Mouse (Mus musculus) retina, adult 2 months (tissue): ENCODE data around the gene Dtx4.
"Not testable (repeated sequence)": the region's sequence is repeated elsewhere in the genome, so short reads cannot be mapped to it uniquely, and the experiment has no call there.

Source experiments
- DNase-seq: peaks from one replicate; pipeline ENCODE4 v3.0.0-alpha.2; 2012; ENCODE audit warnings: low read depth, low spot score

Dtx4 gene

DNA sequence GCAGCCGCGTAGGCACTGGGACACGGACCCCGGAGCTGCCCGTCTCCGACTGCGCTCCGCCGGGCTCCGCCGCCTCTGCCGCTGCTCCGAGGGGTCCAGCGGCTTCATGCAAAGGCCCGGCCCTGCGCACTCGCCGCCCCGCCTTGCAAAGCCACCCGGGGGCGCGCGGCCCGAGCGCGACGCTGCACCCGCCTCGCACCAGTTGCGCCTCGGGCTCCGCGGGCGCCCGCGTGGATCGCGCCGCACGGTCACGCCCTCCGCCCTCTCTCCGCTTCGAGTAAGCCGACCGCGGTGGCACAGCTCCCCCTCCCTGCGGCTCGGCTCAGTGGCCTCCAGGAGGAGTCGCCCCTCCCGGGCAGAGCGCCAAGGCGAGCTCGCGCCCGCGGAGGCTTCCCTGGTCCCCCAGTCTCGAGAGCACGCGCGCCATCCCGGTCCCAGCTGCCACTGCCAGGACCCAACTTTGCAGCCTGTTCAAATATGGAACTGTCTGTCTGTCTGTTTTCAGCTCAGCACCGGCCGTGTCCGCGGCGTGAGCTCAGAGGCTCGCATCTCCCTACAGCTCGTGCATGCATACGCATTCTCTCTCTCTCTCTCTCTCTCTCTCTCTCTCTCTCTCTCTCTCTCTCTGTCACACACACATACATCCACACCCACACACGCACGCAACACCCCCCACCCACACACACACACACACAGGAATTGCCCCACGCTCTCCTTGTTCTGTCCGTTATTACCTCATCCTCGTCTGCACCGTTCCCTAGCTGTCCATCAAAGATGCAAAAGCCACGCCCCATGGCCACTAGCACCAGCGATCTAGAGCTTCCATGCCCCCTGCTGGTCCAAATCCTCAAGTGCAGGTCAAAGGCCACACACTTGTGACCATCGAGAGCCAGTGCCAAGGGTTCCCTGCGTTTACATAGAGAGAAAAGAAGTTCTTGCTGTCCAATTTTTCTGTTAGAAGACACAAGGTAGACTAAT lies at the start of gene Dtx4:
Gene Dtx4 (minus strand): TSS at position 85 of the 978 bp plus-strand sequence.
- peak; percentile 87 for DNase-seq

- DNase-seq, result no peak
Measured at GRCm38 (mm10) chr19:12550005-12550942, 49.0 kb upstream of the Dtx4 start.

GRCm38 (mm10) chr19:12549166-12549565 lies 47.9 kb upstream of the Dtx4 start:
- DNase-seq, result no peak

GRCm38 (mm10) chr19:12545440-12545839 lies 44.2 kb upstream of the Dtx4 start, which contains the start of gene Fam111a:
Gene Fam111a (plus strand): TSS chr19:12545740.
- not testable (repeated sequence) for DNase-seq

- DNase-seq, result no peak
Measured at GRCm38 (mm10) chr19:12541644-12542043, 40.4 kb upstream of the Dtx4 start.

DNA sequence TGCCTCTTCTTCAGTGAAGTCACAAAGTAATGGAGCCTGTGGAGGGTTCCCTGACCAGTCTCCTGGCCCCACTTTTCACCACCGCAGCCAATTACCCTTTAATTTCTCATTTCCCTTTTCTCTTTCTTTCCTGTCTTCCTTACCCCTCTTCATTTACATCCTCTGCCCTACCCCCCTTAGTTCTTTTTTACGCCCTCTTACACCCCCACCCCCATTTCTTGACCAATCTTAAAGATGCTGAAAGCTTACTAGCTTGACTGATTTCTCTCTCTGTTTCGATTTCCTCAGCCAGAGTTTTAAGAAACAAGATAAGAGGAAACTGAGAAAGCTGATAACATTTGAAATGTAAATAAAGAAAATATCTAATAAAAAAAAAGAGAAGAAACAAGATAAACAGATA lies 39.5 kb upstream of the Dtx4 start:
- DNase-seq, result no peak

DNA sequence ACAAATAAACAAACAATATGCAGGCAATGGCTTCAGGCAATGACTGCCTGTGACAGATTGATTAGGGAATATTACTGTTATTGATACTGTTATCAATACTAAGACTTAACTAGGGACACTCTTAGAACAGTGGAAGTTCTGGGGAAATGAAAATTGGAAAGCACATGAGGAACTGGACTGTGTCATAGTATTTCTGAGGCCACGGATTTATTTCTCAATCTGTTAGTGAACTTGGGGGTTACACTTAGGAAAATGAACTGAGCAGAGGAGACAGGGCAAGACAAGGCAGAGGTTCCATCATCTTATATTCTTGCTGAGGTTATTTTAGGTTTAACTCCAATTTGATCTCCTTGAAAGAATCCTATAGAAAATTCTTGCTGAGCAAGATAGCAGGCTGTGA lies 38.7 kb upstream of the Dtx4 start:
- DNase-seq, result no peak

- no peak for DNase-seq
Measured at GRCm38 (mm10) chr19:12537168-12537567, 35.9 kb upstream of the Dtx4 start.

GRCm38 (mm10) chr19:12523377-12523776 lies 22.1 kb upstream of the Dtx4 start:
- no peak for DNase-seq

DNA sequence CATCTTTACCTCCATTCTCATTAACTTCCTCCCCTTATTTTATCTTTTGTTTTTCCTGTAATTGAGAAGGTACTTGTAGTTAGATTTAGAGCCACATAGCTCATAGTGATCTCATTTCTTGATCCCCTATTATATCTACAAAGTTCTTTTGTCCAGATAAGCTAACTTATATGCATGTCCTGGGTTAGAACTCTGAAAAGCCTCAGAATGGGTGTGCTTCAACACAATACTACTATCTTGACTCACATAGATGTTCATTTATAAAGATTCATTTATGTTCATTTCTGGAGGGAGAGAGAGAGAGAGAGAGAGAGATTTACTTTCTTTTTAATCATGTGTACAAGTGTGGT lies 17.3 kb upstream of the Dtx4 start:
- DNase-seq, result no peak

GRCm38 (mm10) chr19:12517671-12518540 lies 16.7 kb upstream of the Dtx4 start:
- DNase-seq, result peak; percentile 54

GRCm38 (mm10) chr19:12514621-12515020 lies 13.4 kb upstream of the Dtx4 start:
- no peak for DNase-seq

- DNase-seq, result no peak
Measured at GRCm38 (mm10) chr19:12502756-12503155, 1.5 kb upstream of the Dtx4 start.

DNA sequence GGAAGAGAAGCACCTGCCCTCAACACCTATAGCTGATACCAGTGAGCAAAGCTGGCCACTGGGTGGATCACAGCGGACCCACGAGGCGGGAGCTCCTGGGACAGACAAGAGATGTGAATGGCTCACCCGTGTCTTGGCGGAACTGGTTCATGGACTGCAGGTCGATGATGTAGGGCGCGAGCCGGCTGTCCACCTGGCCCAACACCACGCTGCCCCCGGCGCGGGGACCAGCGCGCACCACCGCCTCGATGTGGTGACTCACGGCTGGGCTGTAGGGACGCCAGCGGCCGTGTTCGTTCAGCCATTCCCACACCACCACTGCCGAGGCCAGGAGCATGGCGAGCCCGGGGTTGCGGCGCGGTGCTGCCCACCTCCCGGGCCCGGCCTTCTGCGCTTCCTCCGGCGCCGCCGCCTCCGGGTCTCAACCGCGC lies 358 bp downstream of the Dtx4 start:
- DNase-seq, result no peak

DNA sequence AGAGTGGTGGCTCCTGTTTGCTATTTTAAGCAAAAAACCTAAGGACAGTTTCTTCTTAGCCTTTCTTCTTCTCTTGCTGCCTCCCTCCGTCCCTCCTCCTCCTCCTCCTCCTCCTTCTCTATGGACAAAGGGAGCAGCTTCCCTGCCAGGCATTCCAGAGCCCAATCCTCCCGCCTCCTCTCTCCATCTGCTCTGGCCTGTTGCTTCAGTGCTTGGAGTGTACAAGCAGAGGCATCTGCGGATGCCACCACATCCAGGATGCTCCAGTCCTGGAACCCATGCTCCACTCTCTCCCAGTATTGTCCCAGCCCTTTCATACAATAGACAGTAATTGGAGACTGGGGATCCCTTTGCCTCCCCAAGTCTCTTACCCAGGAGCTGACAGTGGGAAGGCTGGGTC lies 1.1 kb downstream of the Dtx4 start:
- no peak for DNase-seq

DNA sequence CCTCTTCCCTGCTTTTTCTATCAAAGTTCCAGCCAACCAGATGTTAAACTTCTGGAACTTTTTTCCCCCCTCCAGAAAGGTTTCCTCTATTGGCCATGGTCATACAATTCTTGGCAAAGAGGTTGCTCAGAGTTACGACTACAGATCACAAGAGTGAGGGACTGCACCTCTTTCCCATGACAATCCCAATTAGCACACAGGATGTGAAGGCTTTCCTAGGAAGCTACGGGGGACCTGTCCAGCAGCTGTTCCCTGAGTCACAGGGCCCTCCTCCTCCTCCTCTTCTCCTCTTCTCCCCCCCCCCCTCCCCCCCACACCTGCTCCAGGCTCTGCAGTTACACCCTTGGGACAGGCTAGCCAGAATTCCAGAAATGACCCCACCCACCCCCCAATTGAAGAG lies 1.8 kb downstream of the Dtx4 start:
- DNase-seq, result no peak

- DNase-seq, result no peak
Measured at GRCm38 (mm10) chr19:12498941-12499340, 2.3 kb downstream of the Dtx4 start.

DNA sequence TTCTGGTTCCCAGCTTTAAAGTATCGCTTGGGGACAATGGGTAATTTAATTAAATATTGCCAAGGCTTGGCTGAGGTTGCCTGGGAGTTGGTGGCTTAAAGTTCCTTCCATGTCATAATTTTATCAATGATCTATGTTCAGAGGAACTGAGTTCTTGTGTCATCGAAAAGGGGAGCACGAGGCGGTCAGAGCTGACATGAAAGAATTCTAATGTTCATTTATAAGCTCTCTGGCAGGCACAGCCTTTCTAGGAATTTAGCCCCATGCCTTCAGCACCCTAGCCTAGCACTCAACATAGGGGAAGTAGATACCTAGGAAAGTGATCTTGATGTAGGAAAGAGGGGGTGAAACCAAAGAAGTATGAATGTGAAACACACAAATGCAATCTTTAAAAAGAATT lies 2.9 kb downstream of the Dtx4 start:
- no peak for DNase-seq

- DNase-seq, result no peak
Measured at GRCm38 (mm10) chr19:12497909-12498308, 3.3 kb downstream of the Dtx4 start.

GRCm38 (mm10) chr19:12496241-12496640 lies 5.0 kb downstream of the Dtx4 start:
- DNase-seq, result no peak

DNA sequence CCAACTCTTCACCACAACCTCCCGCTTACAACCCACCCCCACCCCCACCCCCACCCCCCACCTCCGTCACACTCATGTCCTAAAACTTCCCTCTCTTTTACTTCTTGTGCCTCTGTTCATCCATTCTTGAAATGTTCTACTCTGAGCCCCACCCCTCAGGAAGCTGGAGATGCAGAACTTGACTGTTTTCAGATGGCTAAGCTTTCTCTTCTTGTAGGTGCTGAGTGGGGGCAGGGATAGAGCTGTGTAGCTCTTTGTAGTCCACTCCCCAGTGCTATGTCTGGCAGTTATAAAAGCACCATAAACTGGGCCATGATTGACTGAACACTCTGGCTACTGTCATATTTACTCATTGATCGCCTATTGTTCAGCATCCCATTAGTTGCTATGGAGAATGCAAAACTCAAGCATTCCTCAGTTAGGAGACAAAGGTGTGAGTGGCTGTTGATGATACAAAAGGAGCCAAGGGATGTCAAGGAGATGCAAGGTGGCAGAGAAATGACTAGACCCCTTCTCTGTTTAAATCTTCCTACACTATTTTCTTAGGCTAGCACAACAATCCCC lies 6.2 kb downstream of the Dtx4 start:
- no peak for DNase-seq
